Mouse (Mus musculus): ENCODE measurements at regions not wholly inside any gene's neighbourhood (a gene's known extent, or its start where the extent isn't known, plus 50 kb on each side); places are given as distances from the start of the nearest gene placed in this dataset.

DNA sequence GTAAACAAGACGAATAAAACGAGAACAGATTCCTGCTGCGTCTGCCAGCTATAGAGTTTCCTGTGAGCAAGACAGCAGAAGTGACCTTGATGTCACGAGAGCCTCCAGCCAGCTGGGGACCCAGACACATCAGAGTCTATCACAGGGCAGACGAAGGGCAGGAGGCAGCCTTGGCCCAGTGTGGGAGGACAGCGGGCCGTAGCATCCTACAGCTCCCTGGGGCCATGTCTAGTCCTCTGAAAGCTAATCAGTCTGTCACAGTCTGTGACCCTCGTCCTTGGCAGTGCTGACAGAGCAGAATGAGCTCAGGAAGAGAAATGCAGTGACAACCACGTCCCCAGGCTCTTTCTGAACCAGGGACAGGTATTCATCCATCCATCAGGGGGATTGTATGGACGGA lies 187.7 kb downstream of the Rpap3 start:
- DNase-seq (ENCODE audit: low spot score) (no peak), ATAC-seq (ENCODE audit: low FRiP score) (no peak)
- Histone ChIP-seq H3K9me3 (ENCODE audit: control insufficient read depth, low read length) (no peaks in the 10 kb centered on the region), H3K36me3 (replicated peaks; ENCODE audit: control insufficient read depth, insufficient read depth) (no peaks in the 10 kb centered on the region), H3K9ac (no peak overlapping the region), H3K4me1 (replicated peaks; ENCODE audit: control insufficient read depth, insufficient read depth, low read length) (no peaks in the 10 kb centered on the region), H3K4me2 (replicated peaks) (no peak overlapping the region), H3K4me3 (replicated peaks; ENCODE audit: low read length) (no peak overlapping the region), H3K27me3 (ENCODE audit: control insufficient read depth, insufficient read depth, low read length) (no peaks in the 10 kb centered on the region), H3K27ac (peak overlapping the region; percentile 44)
- WGBS = 48% methylated on average over 10 of the region's 10 CpGs

GRCm38 (mm10) chr15:97517188-97517587 lies 188.4 kb downstream of the Rpap3 start:
- DNase-seq (ENCODE audit: low spot score) = no peak
- H3K27me3 ChIP-seq (ENCODE audit: control insufficient read depth, insufficient read depth, low read length) = no peaks in the 10 kb centered on the region
- 83% methylated on average over 11 of the region's 11 CpGs for WGBS
- H3K4me3 ChIP-seq (replicated peaks; ENCODE audit: low read length) = no peak overlapping the region
- H3K27ac ChIP-seq = no peak overlapping the region
- no peak overlapping the region for H3K4me2 ChIP-seq (replicated peaks)
- ATAC-seq (ENCODE audit: low FRiP score) = no peak
- H3K36me3 ChIP-seq (replicated peaks; ENCODE audit: control insufficient read depth, insufficient read depth) = no peaks in the 10 kb centered on the region
- no peaks in the 10 kb centered on the region for H3K4me1 ChIP-seq (replicated peaks; ENCODE audit: control insufficient read depth, insufficient read depth, low read length)
- H3K9ac ChIP-seq = no peak overlapping the region
- H3K9me3 ChIP-seq (ENCODE audit: control insufficient read depth, low read length) = no peaks in the 10 kb centered on the region

GRCm38 (mm10) chr15:97515773-97516172 lies 189.9 kb downstream of the Rpap3 start:
- ATAC-seq (ENCODE audit: low FRiP score) (no peak), DNase-seq (ENCODE audit: low spot score) (no peak)
- 84% methylated on average over 4 of the region's 4 CpGs for WGBS
- Histone ChIP-seq H3K4me2 (replicated peaks) (no peak overlapping the region), H3K27me3 (ENCODE audit: control insufficient read depth, insufficient read depth, low read length) (no peaks in the 10 kb centered on the region), H3K36me3 (replicated peaks; ENCODE audit: control insufficient read depth, insufficient read depth) (no peaks in the 10 kb centered on the region), H3K4me3 (replicated peaks; ENCODE audit: low read length) (no peak overlapping the region), H3K4me1 (replicated peaks; ENCODE audit: control insufficient read depth, insufficient read depth, low read length) (no peaks in the 10 kb centered on the region), H3K27ac (no peak overlapping the region), H3K9ac (no peak overlapping the region), H3K9me3 (ENCODE audit: control insufficient read depth, low read length) (0 out of 2 replicates have a peak, but pooled peaks cover 4% of the 10 kb centered on the region)

- 89% methylated on average over 16 of the region's 16 CpGs for WGBS
- Histone ChIP-seq H3K27me3 (ENCODE audit: control insufficient read depth, insufficient read depth, low read length) (no peaks in the 10 kb centered on the region), H3K4me2 (replicated peaks) (no peak overlapping the region), H3K4me3 (replicated peaks; ENCODE audit: low read length) (no peak overlapping the region), H3K9me3 (ENCODE audit: control insufficient read depth, low read length) (0 out of 2 replicates have a peak, but pooled peaks cover 13% of the 10 kb centered on the region), H3K36me3 (replicated peaks; ENCODE audit: control insufficient read depth, insufficient read depth) (no peaks in the 10 kb centered on the region), H3K27ac (no peak overlapping the region), H3K4me1 (replicated peaks; ENCODE audit: control insufficient read depth, insufficient read depth, low read length) (no peaks in the 10 kb centered on the region), H3K9ac (no peak overlapping the region)
- DNase-seq (ENCODE audit: low spot score) (no peak), ATAC-seq (ENCODE audit: low FRiP score) (no peak)
These were observed 197.8 kb downstream of the Rpap3 start for GRCm38 (mm10) chr15:97507656-97508306.

- 91% methylated on average over 11 of the region's 11 CpGs for WGBS
- H3K9me3 ChIP-seq (ENCODE audit: control insufficient read depth, low read length) = 0 out of 2 replicates have a peak, but pooled peaks cover 13% of the 10 kb centered on the region
- H3K4me2 ChIP-seq (replicated peaks) = no peak overlapping the region
- H3K9ac ChIP-seq = no peak overlapping the region
- no peak overlapping the region for H3K27ac ChIP-seq
- H3K36me3 ChIP-seq (replicated peaks; ENCODE audit: control insufficient read depth, insufficient read depth) = no peaks in the 10 kb centered on the region
- H3K27me3 ChIP-seq (ENCODE audit: control insufficient read depth, insufficient read depth, low read length) = no peaks in the 10 kb centered on the region
- H3K4me1 ChIP-seq (replicated peaks; ENCODE audit: control insufficient read depth, insufficient read depth, low read length) = no peaks in the 10 kb centered on the region
- ATAC-seq (ENCODE audit: low FRiP score) (no peak), DNase-seq (ENCODE audit: low spot score) (no peak)
- no peak overlapping the region for H3K4me3 ChIP-seq (replicated peaks; ENCODE audit: low read length)
These were observed 198.4 kb downstream of the Rpap3 start for GRCm38 (mm10) chr15:97507176-97507575.

DNA sequence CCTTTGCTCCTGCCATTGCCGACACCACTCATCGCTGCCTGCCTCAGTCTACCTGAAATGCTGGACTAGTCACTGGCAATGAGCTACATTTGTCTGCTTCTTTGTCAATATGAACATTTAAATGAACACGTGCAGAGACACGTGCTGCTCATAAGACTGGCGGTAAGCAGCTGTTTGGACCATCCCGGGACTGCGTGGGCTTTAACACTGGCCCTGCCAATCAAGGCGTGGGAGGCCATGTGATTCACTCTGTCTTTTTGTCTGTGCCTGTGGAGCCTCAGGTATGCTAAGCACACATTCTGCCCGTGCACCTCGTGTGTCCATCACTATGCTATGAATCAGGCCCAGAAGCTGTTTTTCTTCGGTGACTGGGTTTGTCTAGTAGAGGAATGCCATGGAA lies 199.9 kb downstream of the Rpap3 start:
- DNase-seq (ENCODE audit: low spot score) (no peak), ATAC-seq (ENCODE audit: low FRiP score) (no peak)
- Histone ChIP-seq H3K4me1 (replicated peaks; ENCODE audit: control insufficient read depth, insufficient read depth, low read length) (no peaks in the 10 kb centered on the region), H3K4me3 (replicated peaks; ENCODE audit: low read length) (no peak overlapping the region), H3K9me3 (ENCODE audit: control insufficient read depth, low read length) (0 out of 2 replicates have a peak, but pooled peaks cover 9% of the 10 kb centered on the region), H3K4me2 (replicated peaks) (no peak overlapping the region), H3K9ac (no peak overlapping the region), H3K36me3 (replicated peaks; ENCODE audit: control insufficient read depth, insufficient read depth) (no peaks in the 10 kb centered on the region), H3K27me3 (ENCODE audit: control insufficient read depth, insufficient read depth, low read length) (no peaks in the 10 kb centered on the region), H3K27ac (no peak overlapping the region)
- 88% methylated on average over 11 of the region's 11 CpGs for WGBS

DNA sequence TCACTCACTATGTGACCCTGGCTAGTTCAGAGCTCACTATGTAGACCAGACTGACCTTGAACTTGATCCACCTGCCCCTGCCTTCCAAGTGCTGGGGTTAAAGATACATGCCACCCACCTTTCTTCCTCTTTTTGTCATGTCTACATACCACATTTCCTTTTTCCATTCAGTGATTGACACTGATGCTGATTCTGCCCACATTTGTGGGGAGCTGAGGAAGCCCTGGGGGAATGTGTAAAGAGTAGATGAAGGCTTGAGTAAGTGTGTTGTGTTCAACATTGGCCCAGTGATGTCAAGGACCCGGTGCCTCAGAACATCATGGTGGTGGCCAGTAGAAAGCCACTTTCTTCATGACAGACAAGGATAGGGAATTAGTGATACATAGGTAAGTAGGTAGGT lies 201.3 kb downstream of the Rpap3 start:
- H3K4me3 ChIP-seq (replicated peaks; ENCODE audit: low read length) = no peak overlapping the region
- no peaks in the 10 kb centered on the region for H3K4me1 ChIP-seq (replicated peaks; ENCODE audit: control insufficient read depth, insufficient read depth, low read length)
- DNase-seq (ENCODE audit: low spot score) (no peak), ATAC-seq (ENCODE audit: low FRiP score) (no peak)
- H3K4me2 ChIP-seq (replicated peaks) = no peak overlapping the region
- H3K9me3 ChIP-seq (ENCODE audit: control insufficient read depth, low read length) = no peaks in the 10 kb centered on the region
- H3K27me3 ChIP-seq (ENCODE audit: control insufficient read depth, insufficient read depth, low read length) = no peaks in the 10 kb centered on the region
- H3K9ac ChIP-seq = no peak overlapping the region
- 95% methylated on average over 1 of the region's 1 CpGs for WGBS
- no peak overlapping the region for H3K27ac ChIP-seq
- no peaks in the 10 kb centered on the region for H3K36me3 ChIP-seq (replicated peaks; ENCODE audit: control insufficient read depth, insufficient read depth)

- H3K4me2 ChIP-seq (replicated peaks) = no peak overlapping the region
- no peaks in the 10 kb centered on the region for H3K36me3 ChIP-seq (replicated peaks; ENCODE audit: control insufficient read depth, insufficient read depth)
- no peak overlapping the region for H3K4me3 ChIP-seq (replicated peaks; ENCODE audit: low read length)
- ATAC-seq (ENCODE audit: low FRiP score) (no peak), DNase-seq (ENCODE audit: low spot score) (no peak)
- H3K9ac ChIP-seq = no peak overlapping the region
- H3K9me3 ChIP-seq (ENCODE audit: control insufficient read depth, low read length) = no peaks in the 10 kb centered on the region
- H3K27me3 ChIP-seq (ENCODE audit: control insufficient read depth, insufficient read depth, low read length) = no peaks in the 10 kb centered on the region
- 86% methylated on average over 7 of the region's 7 CpGs for WGBS
- H3K4me1 ChIP-seq (replicated peaks; ENCODE audit: control insufficient read depth, insufficient read depth, low read length) = no peaks in the 10 kb centered on the region
- H3K27ac ChIP-seq = no peak overlapping the region
These were observed 203.6 kb downstream of the Rpap3 start for GRCm38 (mm10) chr15:97502056-97502455.

GRCm38 (mm10) chr15:97501420-97501819 lies 204.2 kb downstream of the Rpap3 start:
- H3K4me3 ChIP-seq (replicated peaks; ENCODE audit: low read length) = no peak overlapping the region
- H3K4me1 ChIP-seq (replicated peaks; ENCODE audit: control insufficient read depth, insufficient read depth, low read length) = no peaks in the 10 kb centered on the region
- no peaks in the 10 kb centered on the region for H3K36me3 ChIP-seq (replicated peaks; ENCODE audit: control insufficient read depth, insufficient read depth)
- ATAC-seq (ENCODE audit: low FRiP score) (no peak), DNase-seq (ENCODE audit: low spot score) (no peak)
- no peak overlapping the region for H3K4me2 ChIP-seq (replicated peaks)
- no peaks in the 10 kb centered on the region for H3K27me3 ChIP-seq (ENCODE audit: control insufficient read depth, insufficient read depth, low read length)
- H3K27ac ChIP-seq = no peak overlapping the region
- H3K9ac ChIP-seq = no peak overlapping the region
- H3K9me3 ChIP-seq (ENCODE audit: control insufficient read depth, low read length) = no peaks in the 10 kb centered on the region
- whole genome bisulfite sequencing = 75% methylated on average over 9 of the region's 9 CpGs
